Mouse (Mus musculus) gastrocnemius, postnatal 36 days (tissue): Measurements from ENCODE around the gene Podxl2. TPM values are rescaled to one million over a fixed set of nuclear protein-coding genes. Genes with fewer than 3 reads are reported as not detected.
A peak's percentile ranks its signal among the peaks of the same experiment; 100 is the strongest.

Experiments used
- DNase-seq, 2 experiments: peaks; one replicate each; pipeline ENCODE4 v3.0.0; 2022
- intact Hi-C: fragments of 180-260 bp; cut with DNase I; formaldehyde crosslinking; loops from one replicate; pipeline ENCODE4 v1.15.1; 2025
- total RNA-seq, 2 experiments: library from RNA; stranded (reverse); gene quantifications; 2 replicates each; pipeline ENCODE4 v1.2.3; 2021

The Podxl2 gene
- total RNA-seq, 2 experiments from 2014 or later = 45.1 to 50.5 TPM

DNA sequence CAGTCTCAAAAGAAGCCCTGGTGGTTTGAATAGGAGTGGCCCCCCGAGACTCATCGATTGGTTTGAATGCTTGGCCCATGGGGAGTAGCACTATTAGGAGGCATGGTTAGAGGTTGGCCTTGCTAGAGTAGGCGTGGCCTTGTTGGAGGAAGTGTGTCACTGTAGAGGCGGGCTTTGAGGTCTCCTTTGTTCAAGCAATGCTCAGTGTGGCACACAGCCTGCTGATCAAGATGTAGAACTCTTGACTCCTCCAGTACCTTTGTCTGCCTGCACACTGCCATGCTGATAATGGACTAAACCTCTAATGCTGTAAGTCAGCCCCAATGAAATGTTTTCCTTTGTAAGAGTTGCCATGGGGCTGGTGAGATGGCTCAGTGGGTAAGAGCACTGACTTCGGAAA is 42.2 kb downstream of the Podxl2 start:
- DNase-seq = no peak
- intact Hi-C loops = no loop called here

- intact Hi-C loops = no loop called here
- DNase-seq = peak in 1 of 2 experiments; percentile 50
These were observed 43.4 kb downstream of the Podxl2 start for GRCm38 (mm10) chr6:88831456-88831855.

DNA sequence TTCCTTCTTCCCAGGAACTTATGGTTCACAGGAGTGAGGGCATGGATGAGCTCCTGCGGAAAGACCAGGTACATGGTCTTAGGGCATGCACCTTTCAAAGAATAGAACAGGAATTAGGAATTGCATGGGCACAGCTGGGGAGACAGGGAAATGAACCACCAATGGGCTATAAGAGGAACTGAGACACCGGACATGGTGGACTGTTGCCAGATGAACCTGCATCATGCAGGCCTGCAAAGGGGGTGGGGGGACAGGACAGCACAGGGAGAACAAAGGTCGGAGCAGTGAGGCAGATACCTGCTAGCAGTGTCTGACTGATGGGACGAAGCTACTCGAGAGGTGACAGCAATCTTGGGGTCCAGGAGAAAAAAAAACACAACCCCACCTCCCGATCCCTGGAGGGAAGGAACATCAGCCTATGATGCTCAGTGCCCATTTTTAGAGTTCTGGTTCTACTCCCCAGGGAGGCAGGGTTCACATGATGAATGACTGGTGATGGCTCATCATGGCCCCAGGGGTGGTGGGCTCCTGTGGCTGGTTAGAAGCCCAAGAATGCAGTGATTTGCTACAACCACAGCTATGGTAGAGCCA is 44.6 kb downstream of the Podxl2 start:
- intact Hi-C loops = no loop called here
- DNase-seq = no peak

DNA sequence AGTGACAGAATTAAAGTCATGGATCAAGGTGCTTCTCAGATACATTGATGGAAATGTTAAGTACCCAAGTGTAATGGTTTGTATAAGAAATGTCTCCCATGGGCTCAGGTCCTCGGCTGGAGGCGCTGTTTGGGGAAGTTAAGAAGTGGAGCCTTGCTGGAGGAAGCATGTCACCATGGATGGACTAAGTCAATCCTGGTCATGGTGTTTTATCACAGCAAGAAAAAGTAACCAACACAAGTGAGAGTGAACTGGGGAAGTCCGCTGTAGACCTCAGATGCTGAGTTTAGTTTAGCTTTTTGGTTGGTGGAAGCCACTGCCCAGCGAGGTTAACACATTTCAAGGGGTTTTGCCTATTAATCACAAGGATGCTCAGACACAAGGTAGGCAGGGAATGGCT is 45.3 kb downstream of the Podxl2 start:
- DNase-seq = no peak
- intact Hi-C loops = loop anchor here (5.0 kb wide), 2 partner anchors 102 to 272 kb away; no protein-coding TSS in a partner anchor

- intact Hi-C loops = loop anchor here (5.0 kb wide), 2 partner anchors 101 to 271 kb away; no protein-coding TSS in a partner anchor
- no peak for DNase-seq
These were observed 46.4 kb downstream of the Podxl2 start for GRCm38 (mm10) chr6:88828206-88829009.

DNA sequence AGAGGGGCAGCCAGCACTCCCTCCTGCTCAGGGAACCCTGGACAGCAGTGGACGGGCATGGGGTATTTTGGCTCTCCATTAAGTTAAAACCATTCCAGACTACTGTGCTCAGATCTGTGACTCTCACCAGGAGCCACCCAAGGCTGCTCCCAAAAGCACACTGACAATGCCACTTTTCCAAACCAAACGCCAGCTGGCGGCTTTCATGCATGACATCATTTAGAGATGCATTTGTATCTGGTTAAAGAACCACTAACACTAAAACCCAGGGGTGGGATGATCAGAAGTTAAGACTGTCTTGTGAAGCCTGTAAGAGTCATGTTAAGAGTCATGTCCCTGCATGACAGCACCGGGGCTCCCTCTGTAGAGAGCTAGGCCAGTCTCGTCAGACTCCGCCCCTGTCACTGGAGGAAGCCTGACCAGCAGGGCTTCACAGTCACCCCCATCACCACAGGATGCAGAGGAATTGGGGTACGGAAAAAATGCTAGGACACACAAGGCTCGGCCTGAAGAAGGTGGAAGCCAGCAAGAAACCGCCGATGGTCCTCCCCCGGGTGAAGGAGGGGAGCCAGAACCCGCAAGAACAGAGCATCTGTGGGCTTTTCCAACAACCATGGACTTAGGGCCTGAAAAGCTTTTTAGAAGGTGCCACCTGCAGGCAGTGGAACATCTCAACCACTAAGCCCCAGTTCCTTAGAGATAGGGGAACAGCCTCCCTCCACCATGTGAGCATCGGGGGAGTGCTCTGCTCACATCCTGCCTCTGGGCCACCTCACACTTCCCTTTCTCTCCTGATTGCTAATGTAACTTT is 47.2 kb downstream of the Podxl2 start:
- no peak for DNase-seq
- intact Hi-C loops = loop anchor here (5.0 kb wide), 2 partner anchors 100 to 270 kb away; no protein-coding TSS in a partner anchor

GRCm38 (mm10) chr6:88826965-88827364 is 47.9 kb downstream of the Podxl2 start:
- intact Hi-C loops = loop anchor here (5.0 kb wide), 2 partner anchors 100 to 270 kb away; no protein-coding TSS in a partner anchor
- DNase-seq = no peak

DNA sequence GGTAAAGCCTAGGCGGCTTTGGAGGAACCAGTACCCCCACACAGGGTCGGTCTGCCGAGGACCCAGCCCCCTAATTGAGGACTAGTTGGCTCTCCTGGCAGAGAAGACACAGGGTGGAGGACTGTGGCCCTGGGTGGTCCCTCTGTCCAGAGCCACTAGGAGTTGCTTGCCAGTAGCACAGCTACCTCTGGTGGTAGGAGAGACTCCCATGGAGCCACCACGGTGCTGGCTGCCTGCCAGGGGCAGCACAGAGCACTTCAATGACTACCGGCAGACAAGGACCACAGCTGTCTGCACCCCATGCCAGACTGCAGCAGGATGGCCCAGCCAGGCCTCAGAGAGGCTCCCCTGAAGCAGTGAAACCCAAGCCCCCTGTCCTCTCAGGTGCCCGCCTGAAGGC is 48.3 kb downstream of the Podxl2 start:
- intact Hi-C loops = loop anchor here (5.0 kb wide), 2 partner anchors 99 to 269 kb away; no protein-coding TSS in a partner anchor
- DNase-seq = peak; percentile 56 to 61

DNA sequence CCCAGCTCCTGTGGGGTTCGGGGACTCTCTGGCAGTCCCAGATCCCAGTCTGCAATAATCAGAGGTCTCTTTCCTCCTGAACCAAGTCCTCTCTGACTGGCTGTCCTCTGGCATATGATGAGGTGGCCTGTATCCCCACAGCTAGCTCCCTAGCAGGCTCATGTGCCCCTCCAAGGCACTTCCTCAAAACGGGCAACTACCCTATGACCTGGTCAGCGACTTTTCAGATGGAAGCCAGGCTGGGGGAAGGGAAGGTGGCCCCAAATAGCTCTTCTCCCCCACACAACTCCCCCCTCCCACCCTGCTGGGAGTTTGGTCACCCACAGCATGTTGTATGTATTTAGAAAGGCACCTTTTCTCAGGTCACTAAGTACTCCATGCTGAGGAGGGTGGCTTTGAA is 48.8 kb downstream of the Podxl2 start:
- intact Hi-C loops = loop anchor here (5.0 kb wide), 2 partner anchors 99 to 269 kb away; no protein-coding TSS in a partner anchor
- no peak for DNase-seq

GRCm38 (mm10) chr6:88824183-88824582 is 50.7 kb downstream of the Podxl2 start:
- no peak for DNase-seq
- intact Hi-C loops = loop anchor here (5.0 kb wide), 1 partner anchor 37 kb away; no protein-coding TSS in a partner anchor

DNA sequence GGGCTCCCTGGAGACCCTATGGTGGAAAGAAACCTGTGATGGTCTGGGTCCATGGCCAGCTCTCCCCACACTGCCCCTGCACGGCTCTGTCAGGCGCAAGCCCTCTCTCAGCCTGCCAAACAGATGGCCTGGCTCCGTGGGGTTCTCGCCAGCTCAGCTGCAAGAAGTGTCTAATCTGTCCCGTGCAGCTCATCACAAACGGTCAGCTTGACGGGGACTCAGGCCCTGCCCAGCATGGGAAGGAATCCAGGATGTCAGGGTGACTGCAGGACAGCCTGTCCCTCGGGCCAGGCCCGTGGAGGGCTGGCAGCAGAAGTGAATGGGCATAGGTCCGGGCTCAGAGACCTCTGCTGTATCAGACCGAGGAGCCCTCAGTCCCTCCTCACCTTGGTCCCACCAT is 52.9 kb downstream of the Podxl2 start:
- peak; percentile 65 to 68 for DNase-seq
- intact Hi-C loops = loop anchor here (5.0 kb wide), 1 partner anchor 35 kb away; no protein-coding TSS in a partner anchor

DNA sequence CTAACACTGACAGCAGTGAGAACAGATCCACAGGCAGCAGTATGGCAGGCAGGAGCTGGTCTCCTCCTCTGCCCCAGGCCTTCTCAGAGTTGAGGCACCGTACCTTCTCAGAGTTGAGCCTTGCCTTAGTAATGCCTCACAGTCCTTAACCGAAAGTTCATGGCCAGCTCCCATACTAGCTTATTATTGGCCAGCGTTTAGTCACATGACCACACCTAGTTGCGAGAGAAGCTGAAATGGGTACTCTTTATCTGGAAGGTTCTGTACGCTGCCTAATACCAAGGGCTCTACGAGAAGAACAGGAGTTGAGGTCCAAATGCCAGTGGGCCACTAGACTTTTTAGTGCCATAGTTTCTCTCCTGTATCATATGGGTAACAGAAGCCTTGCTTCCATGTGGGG is 53.5 kb downstream of the Podxl2 start:
- no peak for DNase-seq
- intact Hi-C loops = loop anchor here (5.0 kb wide), 1 partner anchor 34 kb away; no protein-coding TSS in a partner anchor

- intact Hi-C loops = loop anchor here (5.0 kb wide), 1 partner anchor 34 kb away; no protein-coding TSS in a partner anchor
- no peak for DNase-seq
These were observed 54.0 kb downstream of the Podxl2 start for GRCm38 (mm10) chr6:88820853-88821252.

GRCm38 (mm10) chr6:88816913-88817312 is 57.9 kb downstream of the Podxl2 start:
- intact Hi-C loops = no loop called here
- DNase-seq = no peak

GRCm38 (mm10) chr6:88815489-88815888 is 59.4 kb downstream of the Podxl2 start:
- intact Hi-C loops = no loop called here
- no peak for DNase-seq

GRCm38 (mm10) chr6:88815036-88815435 is 59.8 kb downstream of the Podxl2 start:
- no peak for DNase-seq
- intact Hi-C loops = no loop called here

DNA sequence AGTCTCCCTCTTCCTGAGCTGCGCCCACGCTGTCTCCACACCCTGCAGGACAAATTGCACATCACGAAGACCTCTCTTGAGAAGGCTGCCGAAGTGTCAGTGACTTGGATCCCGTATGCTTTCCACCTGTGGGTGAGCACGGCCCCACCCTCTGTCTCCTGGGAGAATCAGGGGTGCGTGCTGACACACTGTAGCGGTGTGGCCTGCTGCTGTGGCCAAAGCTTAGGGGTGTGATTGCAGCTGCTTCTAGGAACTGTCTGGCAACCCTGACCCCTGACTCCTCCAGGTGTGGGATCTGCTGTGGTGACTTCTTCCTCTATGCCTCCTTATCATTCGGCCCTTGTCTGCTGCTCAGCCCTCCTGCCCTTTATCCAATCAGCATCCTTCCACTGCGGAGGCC is 61.0 kb downstream of the Podxl2 start:
- intact Hi-C loops = no loop called here

DNA sequence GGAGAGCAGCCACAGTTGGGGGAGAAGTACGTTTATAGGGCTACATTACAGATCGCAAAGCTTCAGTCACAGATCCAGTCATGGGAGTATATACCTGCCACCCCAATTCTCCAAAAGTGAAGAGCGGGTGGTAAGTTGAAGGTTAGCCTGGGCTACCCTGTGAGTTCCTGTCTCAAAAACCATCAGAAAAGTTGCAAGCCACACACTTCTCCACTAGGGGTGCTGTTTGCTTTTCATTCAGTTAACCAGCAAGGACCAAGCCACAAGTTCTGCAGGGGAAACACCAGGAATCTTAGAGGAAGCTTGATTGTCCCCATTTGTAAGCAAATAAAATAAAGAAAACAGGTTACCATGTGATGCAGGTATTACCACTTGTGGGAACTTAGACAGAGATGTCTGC is 62.0 kb downstream of the Podxl2 start:
- intact Hi-C loops = no loop called here
- DNase-seq = no peak

More for the DNA sequence above, 61.0 kb downstream of the Podxl2 start:
- DNase-seq = no peak

GRCm38 (mm10) chr6:88811880-88812400 is 62.9 kb downstream of the Podxl2 start:
- intact Hi-C loops = no loop called here
- DNase-seq = no peak

DNA sequence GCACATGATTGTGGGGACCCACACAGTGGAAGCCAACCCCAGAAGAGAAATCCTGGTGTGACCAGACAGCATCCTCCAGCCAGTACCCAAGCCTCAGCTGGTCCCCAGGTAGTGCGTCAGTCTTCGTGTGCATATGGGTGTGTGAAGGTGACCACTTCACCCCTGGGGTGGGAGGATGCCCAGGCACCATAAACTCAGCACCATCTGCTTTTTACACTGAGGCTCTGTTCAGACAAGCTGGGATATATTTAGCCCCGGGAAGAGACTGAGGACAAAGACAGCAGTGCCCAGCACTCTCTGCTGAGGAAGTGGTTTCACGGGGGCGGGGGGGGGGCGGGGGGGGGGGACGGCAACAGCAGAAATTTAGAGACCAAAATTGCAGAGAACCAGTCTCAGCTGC is 63.4 kb downstream of the Podxl2 start:
- intact Hi-C loops = no loop called here
- DNase-seq = no peak
